ENCODE assay signal across 8 mouse cellular contexts in the genomic region with DNA sequence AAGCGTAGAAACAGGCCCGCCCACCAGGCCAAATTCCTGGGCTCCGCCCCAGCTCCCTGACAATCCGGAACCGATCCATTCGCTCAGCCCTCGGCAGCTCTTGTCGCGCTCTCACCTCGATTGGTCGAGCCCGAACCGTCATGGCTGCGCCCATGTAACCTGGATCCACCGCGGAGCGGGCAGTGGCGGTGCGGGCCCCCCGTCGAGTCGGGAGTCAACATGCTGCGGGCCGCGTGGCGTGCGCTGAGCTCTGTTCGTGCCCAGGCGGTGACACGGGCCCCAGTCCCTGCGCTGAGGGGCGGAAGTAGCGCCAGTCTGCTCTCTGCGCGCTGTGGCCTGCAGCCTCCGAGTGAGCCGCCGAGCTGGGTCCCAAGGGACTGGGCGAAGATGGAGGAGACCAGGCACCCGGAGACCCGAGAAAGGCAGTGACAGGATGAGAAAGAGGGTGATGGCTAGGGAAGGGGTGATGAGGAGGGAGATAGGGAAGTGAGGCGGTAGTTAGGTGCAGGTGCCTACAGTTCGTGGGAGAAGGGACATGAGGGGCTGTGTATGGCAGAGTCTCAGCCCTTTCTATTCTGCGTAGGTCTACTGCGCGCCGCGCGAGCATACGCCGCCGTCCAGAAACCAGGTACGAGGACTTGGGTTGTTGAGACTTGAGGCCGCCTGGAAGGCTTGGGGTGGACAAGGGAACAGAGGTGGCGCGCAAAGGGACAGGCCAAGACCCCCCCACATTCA. TPM values are rescaled to one million over a fixed set of nuclear protein-coding genes. Genes with fewer than 3 reads are reported as not detected.
DNase-seq lines count a peak whose midpoint lies in the region; ATAC-seq lines count a peak whose summit lies in the region.

A gene (plus strand): TSS at position 75 of the 735 bp plus-strand sequence.

- peak within 1 kb of the TSS; percentile 98 for H3K4me3 ChIP-seq in brown adipose tissue, adult 24 weeks (ENCODE audit: insufficient read depth, low read depth, low read length)
- peak within 1 kb of the TSS; percentile 66 for H3K4me3 ChIP-seq in heart, embryonic 13.5 days
- peak within 1 kb of the TSS; percentile 69 for H3K4me3 ChIP-seq in liver, embryonic 15.5 days (replicated peaks)
- H3K4me3 ChIP-seq in neural tube, embryonic 12.5 days, result peak within 1 kb of the TSS; percentile 92

- peak; percentile 54 for DNase-seq in fat pad, adult 2 months (ENCODE audit: extremely low read depth, low read depth, low spot score)
- peak; percentile 91 for DNase-seq in kidney, postnatal 10 days
- peak; percentile 81 for DNase-seq in telencephalon, adult 2 months (ENCODE audit: low read depth, low spot score)

- no peaks in the 10 kb centered on the region for H3K27me3 ChIP-seq in heart, embryonic 13.5 days (replicated peaks)
- H3K27me3 ChIP-seq in liver, embryonic 15.5 days, result no peaks in the 10 kb centered on the region
- no peaks in the 10 kb centered on the region for H3K27me3 ChIP-seq in neural tube, embryonic 12.5 days (replicated peaks)

- H3K4me1 ChIP-seq in brown adipose tissue, adult 24 weeks (ENCODE audit: control insufficient read depth, insufficient read depth, insufficient read length, low read length), result no peaks in the 10 kb centered on the region
- peaks cover 12% of the 10 kb centered on the region for H3K4me1 ChIP-seq in heart, embryonic 13.5 days
- H3K4me1 ChIP-seq in liver, embryonic 15.5 days (replicated peaks), result peaks cover 21% of the 10 kb centered on the region
- H3K4me1 ChIP-seq in neural tube, embryonic 12.5 days, result peaks cover 15% of the 10 kb centered on the region

- H3K4me2 ChIP-seq in heart, embryonic 13.5 days, result peak within 1 kb of the TSS; percentile 96
- H3K4me2 ChIP-seq in liver, embryonic 15.5 days, result peak within 1 kb of the TSS; percentile 87
- H3K4me2 ChIP-seq in neural tube, embryonic 12.5 days (replicated peaks), result peak within 1 kb of the TSS; percentile 93

- peak within 1 kb of the TSS; percentile 80 for H3K9ac ChIP-seq in heart, embryonic 13.5 days
- H3K9ac ChIP-seq in liver, embryonic 15.5 days, result peak within 1 kb of the TSS; percentile 75
- peak within 1 kb of the TSS; percentile 82 for H3K9ac ChIP-seq in neural tube, embryonic 12.5 days

- ATAC-seq in CD4-positive, CD25-positive, alpha-beta regulatory T cell, adult 4 months, result peak; percentile 99
- ATAC-seq in heart, embryonic 13.5 days (ENCODE audit: extremely low read depth, insufficient number of reproducible peaks, low FRiP score, low TSS enrichment), result peak; percentile 82
- peak; percentile 89 for ATAC-seq in liver, embryonic 15.5 days (ENCODE audit: insufficient read depth)
- peak; percentile 94 for ATAC-seq in neural tube, embryonic 12.5 days (ENCODE audit: low FRiP score, low read depth)

- under 1% methylated on average over 56 of the region's 56 CpGs for WGBS in heart, embryonic 13.5 days
- under 1% methylated on average over 56 of the region's 56 CpGs for WGBS in liver, embryonic 15.5 days (ENCODE audit: insufficient replicate concordance)
- WGBS in neural tube, embryonic 12.5 days, result under 1% methylated on average over 56 of the region's 56 CpGs

- H3K36me3 ChIP-seq in heart, embryonic 13.5 days, result peaks cover 30% of the 10 kb centered on the region
- H3K36me3 ChIP-seq in liver, embryonic 15.5 days (replicated peaks), result peaks cover 22% of the 10 kb centered on the region
- peaks cover 16% of the 10 kb centered on the region for H3K36me3 ChIP-seq in neural tube, embryonic 12.5 days

- no peaks in the 10 kb centered on the region for H3K9me3 ChIP-seq in heart, embryonic 13.5 days
- no peaks in the 10 kb centered on the region for H3K9me3 ChIP-seq in liver, embryonic 15.5 days (replicated peaks)
- H3K9me3 ChIP-seq in neural tube, embryonic 12.5 days, result no peaks in the 10 kb centered on the region

- H3K27ac ChIP-seq in brown adipose tissue, adult 24 weeks (replicated peaks; ENCODE audit: low read depth, low read length), result peak within 1 kb of the TSS; percentile 72
- peak within 1 kb of the TSS; percentile 67 for H3K27ac ChIP-seq in heart, embryonic 13.5 days (replicated peaks)
- H3K27ac ChIP-seq in liver, embryonic 15.5 days (replicated peaks), result peak within 1 kb of the TSS; percentile 66
- peak within 1 kb of the TSS; percentile 72 for H3K27ac ChIP-seq in neural tube, embryonic 12.5 days

RNA-seq across cellular contexts. Expression of the gene that starts here (rescaled TPM):
- polyA plus RNA-seq in CD4-positive, CD25-positive, alpha-beta regulatory T cell, adult 4 months (2017; shearing (Covaris generic)), result 10 to 100 TPM; 49.0 to 58.9 TPM
- 275 and 283 TPM in 2 replicates for polyA plus RNA-seq in brown adipose tissue, adult 24 weeks (2012; ENCODE audit: insufficient read depth, insufficient read length, missing spikeins)
- 129 and 137 TPM in 2 replicates for polyA plus RNA-seq in heart, embryonic 13.5 days (2015; fragmentation: Nextera tagmentation; extraction: Ambion mirVana)
- 68.1 and 74.3 TPM in 2 replicates for polyA plus RNA-seq in liver, embryonic 15.5 days (2015; fragmentation: Nextera tagmentation; extraction: Ambion mirVana)
- 131 and 135 TPM in 2 replicates for polyA plus RNA-seq in neural tube, embryonic 12.5 days (2016; fragmentation: Nextera tagmentation; extraction: Ambion mirVana)

Comparison
In these comparisons a context has a peak if more than half of its experiments do, and no peak if none do; other contexts are left out.
1. Peak in every context shown above with its lines: DNase-seq, ATAC-seq, H3K4me3 ChIP-seq and H3K27ac ChIP-seq.